Mouse (Mus musculus): ENCODE measurements around the gene Zfp646. TPM values are rescaled to one million over a fixed set of nuclear protein-coding genes. Genes with fewer than 3 reads are reported as not detected.
"Not testable (repeated sequence)": the region's sequence is repeated elsewhere in the genome, so short reads cannot be mapped to it uniquely, and the experiment has no call there.

Gene Zfp646
- polyA plus RNA-seq, 1 experiment from 2014 or later, result 21.5 TPM

DNA sequence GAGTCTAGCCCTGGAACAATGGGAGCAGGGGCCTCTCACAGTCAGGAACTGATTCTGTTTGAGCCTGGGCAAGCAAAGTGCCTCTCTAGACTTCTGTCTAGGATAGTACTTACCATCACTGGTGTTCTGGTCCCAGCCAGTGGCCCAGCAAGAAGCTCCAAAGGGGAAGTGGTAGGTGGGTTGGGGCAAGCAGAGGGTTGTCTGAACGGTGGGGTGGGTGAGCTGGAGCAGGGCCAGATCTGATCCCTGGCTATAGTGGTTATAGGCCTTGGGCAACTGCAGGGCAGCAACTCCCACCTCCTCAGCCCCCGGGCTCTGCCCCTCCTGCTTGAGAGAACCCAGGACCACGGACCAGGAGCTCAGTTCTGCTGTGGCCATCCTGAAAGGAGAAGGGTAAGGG lies 12.8 kb downstream of the Zfp646 start:
- Histone ChIP-seq H3K4me3 (ENCODE audit: low read depth, low read length) (no peak overlapping the region), H3K4me2 (replicated peaks; ENCODE audit: low read depth, low read length) (no peak overlapping the region), H3K27ac (ENCODE audit: low read depth, low read length) (no peak overlapping the region), H3K9me3 (ENCODE audit: control insufficient read depth, low read length) (no peaks in the 10 kb centered on the region), H3K27me3 (ENCODE audit: control insufficient read depth, insufficient read depth, low read length) (no peaks in the 10 kb centered on the region), H3K9ac (ENCODE audit: low read depth, low read length) (no peak overlapping the region), H3K4me1 (replicated peaks; ENCODE audit: control insufficient read depth, insufficient read depth, low read length) (no peaks in the 10 kb centered on the region; the same call in 1 of the 2 replicates), H3K36me3 (ENCODE audit: control insufficient read depth, insufficient read depth, low read length) (peaks cover 12% of the 10 kb centered on the region; the same call in 1 of the 2 replicates)
- ATAC-seq (ENCODE audit: low FRiP score), result no peak
- WGBS, result 85% methylated on average over 3 of the region's 3 CpGs
- no peak for DNase-seq (ENCODE audit: low spot score)

DNA sequence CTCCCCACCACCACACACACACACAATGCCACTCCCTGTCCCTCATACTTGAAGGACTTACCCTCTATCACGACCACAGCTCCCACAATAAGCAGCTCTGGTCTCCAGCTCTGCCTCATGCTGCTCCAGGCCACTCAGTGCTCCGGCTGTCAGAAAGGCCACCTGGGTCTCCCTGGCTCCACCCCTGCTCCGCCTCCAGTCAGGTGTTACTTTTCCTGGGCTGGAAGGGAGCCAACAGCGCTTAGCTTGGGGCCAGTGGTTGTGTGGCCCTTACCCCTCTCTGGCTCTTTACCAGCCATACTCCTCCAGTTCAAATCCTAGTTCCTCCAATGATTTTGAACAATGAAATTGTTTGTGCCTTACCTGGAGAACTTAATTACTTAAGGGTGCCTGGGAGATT lies 14.8 kb downstream of the Zfp646 start, which contains the start of gene Prss53:
Gene Prss53, minus strand, starts transcription at position 173 of the 400 bp plus-strand sequence.
- WGBS, result 45% methylated on average over 4 of the region's 4 CpGs
- no peak within 1 kb of the TSS for H3K4me2 ChIP-seq (replicated peaks; ENCODE audit: low read depth, low read length)
- H3K9me3 ChIP-seq (ENCODE audit: control insufficient read depth, low read length), result no peaks in the 10 kb centered on the region
- H3K27ac ChIP-seq (ENCODE audit: low read depth, low read length), result no peak within 1 kb of the TSS
- DNase-seq (ENCODE audit: low spot score) (no peak), ATAC-seq (ENCODE audit: low FRiP score) (no peak)
- peaks cover 5% of the 10 kb centered on the region; the same call in 1 of the 2 replicates for H3K36me3 ChIP-seq (ENCODE audit: control insufficient read depth, insufficient read depth, low read length)
- no peak within 1 kb of the TSS for H3K4me3 ChIP-seq (ENCODE audit: low read depth, low read length)
- H3K27me3 ChIP-seq (ENCODE audit: control insufficient read depth, insufficient read depth, low read length), result no peaks in the 10 kb centered on the region
- no peaks in the 10 kb centered on the region; the same call in 1 of the 2 replicates for H3K4me1 ChIP-seq (replicated peaks; ENCODE audit: control insufficient read depth, insufficient read depth, low read length)
- no peak within 1 kb of the TSS for H3K9ac ChIP-seq (ENCODE audit: low read depth, low read length)

DNA sequence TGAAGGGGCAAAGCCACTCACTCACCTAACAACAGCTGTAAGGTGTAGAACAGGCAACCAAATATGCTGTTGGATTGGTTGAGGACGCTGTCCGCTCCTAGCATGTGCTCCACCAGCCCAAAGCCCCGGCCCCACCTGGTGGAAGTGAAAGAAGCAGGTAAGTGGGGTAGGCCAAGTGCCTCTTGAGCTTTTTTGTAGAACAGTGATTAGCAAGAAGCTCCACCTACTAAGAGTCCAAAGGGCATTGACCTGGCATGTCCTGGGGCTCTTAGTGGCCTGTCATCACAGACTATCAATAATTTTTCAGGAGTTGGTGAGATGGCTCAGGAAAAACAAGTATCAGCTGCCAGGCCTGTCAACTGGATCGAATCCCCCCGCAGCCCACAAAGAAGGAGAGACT lies 18.5 kb downstream of the Zfp646 start:
- H3K9me3 ChIP-seq (ENCODE audit: control insufficient read depth, low read length), result no peaks in the 10 kb centered on the region
- WGBS, result 91% methylated on average over 5 of the region's 5 CpGs
- H3K4me1 ChIP-seq (replicated peaks; ENCODE audit: control insufficient read depth, insufficient read depth, low read length), result no peaks in the 10 kb centered on the region; the same call in 1 of the 2 replicates
- no peak overlapping the region for H3K4me3 ChIP-seq (ENCODE audit: low read depth, low read length)
- ATAC-seq (ENCODE audit: low FRiP score) (no peak), DNase-seq (ENCODE audit: low spot score) (no peak)
- no peak overlapping the region; the same call in 1 of the 2 replicates for H3K4me2 ChIP-seq (replicated peaks; ENCODE audit: low read depth, low read length)
- no peaks in the 10 kb centered on the region for H3K27me3 ChIP-seq (ENCODE audit: control insufficient read depth, insufficient read depth, low read length)
- no peak overlapping the region for H3K27ac ChIP-seq (ENCODE audit: low read depth, low read length)
- no peaks in the 10 kb centered on the region for H3K36me3 ChIP-seq (ENCODE audit: control insufficient read depth, insufficient read depth, low read length)
- no peak overlapping the region for H3K9ac ChIP-seq (ENCODE audit: low read depth, low read length)

GRCm38 (mm10) chr7:127895442-127895841 lies 19.4 kb downstream of the Zfp646 start, which contains the start of the genes Gm21974 and Vkorc1:
TSS of gene Gm21974 (minus strand) at chr7:127895454.
TSS of gene Vkorc1 (minus strand) at chr7:127895617.
- peak within 1 kb of the TSS; percentile 52 for H3K9ac ChIP-seq (ENCODE audit: low read depth, low read length)
- 1% methylated on average over 26 of the region's 26 CpGs for WGBS

DNA sequence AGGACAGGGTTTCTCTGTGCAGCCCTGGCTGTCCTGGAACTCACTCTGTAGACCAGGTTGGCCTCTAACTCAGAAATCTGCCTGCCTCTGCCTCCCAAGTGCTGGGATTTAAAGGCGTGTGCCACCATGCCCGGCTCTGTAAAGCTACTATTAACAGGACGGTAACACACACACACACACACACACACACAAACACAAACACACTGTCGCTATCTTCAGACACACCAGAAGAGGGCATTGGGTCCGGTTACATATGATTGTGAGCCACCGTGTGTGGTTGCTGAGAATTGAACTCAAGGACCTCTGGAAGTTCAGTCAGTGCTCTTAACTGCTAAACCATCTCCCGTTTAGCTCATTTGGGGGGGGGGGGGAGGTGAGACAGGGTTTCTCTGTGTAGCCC lies 19.9 kb downstream of the Zfp646 start:
- H3K27ac ChIP-seq (ENCODE audit: low read depth, low read length); DNase-seq (ENCODE audit: low spot score); H3K27me3 ChIP-seq (ENCODE audit: control insufficient read depth, insufficient read depth, low read length); H3K36me3 ChIP-seq (ENCODE audit: control insufficient read depth, insufficient read depth, low read length); H3K9me3 ChIP-seq (ENCODE audit: control insufficient read depth, low read length); H3K9ac ChIP-seq (ENCODE audit: low read depth, low read length); H3K4me2 ChIP-seq (replicated peaks; ENCODE audit: low read depth, low read length); H3K4me1 ChIP-seq (replicated peaks; ENCODE audit: control insufficient read depth, insufficient read depth, low read length): not testable (repeated sequence)
- ATAC-seq (ENCODE audit: low FRiP score), result peak; percentile 15
- peak overlapping the region; percentile 12; the same call in 1 of the 2 replicates for H3K4me3 ChIP-seq (ENCODE audit: low read depth, low read length)
- WGBS, result 70% methylated on average over 7 of the region's 7 CpGs

More at GRCm38 (mm10) chr7:127895442-127895841, 19.4 kb downstream of the Zfp646 start, which contains the start of the genes Gm21974 and Vkorc1:
- DNase-seq (ENCODE audit: low spot score), result peak; percentile 94
- Histone ChIP-seq H3K27me3 (ENCODE audit: control insufficient read depth, insufficient read depth, low read length) (no peaks in the 10 kb centered on the region), H3K9me3 (ENCODE audit: control insufficient read depth, low read length) (no peaks in the 10 kb centered on the region), H3K4me1 (replicated peaks; ENCODE audit: control insufficient read depth, insufficient read depth, low read length) (no peaks in the 10 kb centered on the region; the same call in 1 of the 2 replicates), H3K36me3 (ENCODE audit: control insufficient read depth, insufficient read depth, low read length) (no peaks in the 10 kb centered on the region), H3K4me2 (replicated peaks; ENCODE audit: low read depth, low read length) (peak within 1 kb of the TSS; percentile 59), H3K27ac (ENCODE audit: low read depth, low read length) (peak within 1 kb of the TSS; percentile 56), H3K4me3 (ENCODE audit: low read depth, low read length) (peak within 1 kb of the TSS; percentile 51)
- ATAC-seq (ENCODE audit: low FRiP score), result peak; percentile 98

DNA sequence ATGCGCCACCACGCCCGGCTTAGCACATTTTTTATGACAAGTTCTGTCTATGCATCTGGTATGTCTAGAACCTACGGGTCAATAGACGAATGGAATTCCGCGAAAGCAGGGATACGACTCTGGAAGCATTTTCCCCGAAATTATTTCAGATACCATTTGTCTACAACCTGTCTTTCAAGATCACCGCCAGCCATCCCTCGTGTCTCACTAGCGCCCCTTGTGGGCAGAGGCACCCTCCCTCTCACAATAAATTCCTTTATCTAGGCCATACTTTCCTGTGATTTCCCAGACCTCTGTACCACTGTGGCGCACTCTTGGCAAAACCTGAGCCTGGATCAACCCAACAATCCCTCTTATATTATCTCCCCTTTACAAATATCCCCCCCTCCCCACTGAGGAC lies 20.4 kb downstream of the Zfp646 start:
- no peak overlapping the region for H3K4me3 ChIP-seq (ENCODE audit: low read depth, low read length)
- DNase-seq (ENCODE audit: low spot score) (peak; percentile 66), ATAC-seq (ENCODE audit: low FRiP score) (no peak)
- H3K27ac ChIP-seq (ENCODE audit: low read depth, low read length), result no peak overlapping the region
- no peaks in the 10 kb centered on the region; the same call in 1 of the 2 replicates for H3K4me1 ChIP-seq (replicated peaks; ENCODE audit: control insufficient read depth, insufficient read depth, low read length)
- no peaks in the 10 kb centered on the region for H3K9me3 ChIP-seq (ENCODE audit: control insufficient read depth, low read length)
- no peaks in the 10 kb centered on the region for H3K27me3 ChIP-seq (ENCODE audit: control insufficient read depth, insufficient read depth, low read length)
- H3K4me2 ChIP-seq (replicated peaks; ENCODE audit: low read depth, low read length), result no peak overlapping the region
- WGBS, result 59% methylated on average over 13 of the region's 13 CpGs
- no peaks in the 10 kb centered on the region for H3K36me3 ChIP-seq (ENCODE audit: control insufficient read depth, insufficient read depth, low read length)
- H3K9ac ChIP-seq (ENCODE audit: low read depth, low read length), result no peak overlapping the region

- no peak overlapping the region for H3K9ac ChIP-seq (ENCODE audit: low read depth, low read length)
- ATAC-seq (ENCODE audit: low FRiP score), result no peak
These were observed 21.5 kb downstream of the Zfp646 start for GRCm38 (mm10) chr7:127897542-127897941.

DNA sequence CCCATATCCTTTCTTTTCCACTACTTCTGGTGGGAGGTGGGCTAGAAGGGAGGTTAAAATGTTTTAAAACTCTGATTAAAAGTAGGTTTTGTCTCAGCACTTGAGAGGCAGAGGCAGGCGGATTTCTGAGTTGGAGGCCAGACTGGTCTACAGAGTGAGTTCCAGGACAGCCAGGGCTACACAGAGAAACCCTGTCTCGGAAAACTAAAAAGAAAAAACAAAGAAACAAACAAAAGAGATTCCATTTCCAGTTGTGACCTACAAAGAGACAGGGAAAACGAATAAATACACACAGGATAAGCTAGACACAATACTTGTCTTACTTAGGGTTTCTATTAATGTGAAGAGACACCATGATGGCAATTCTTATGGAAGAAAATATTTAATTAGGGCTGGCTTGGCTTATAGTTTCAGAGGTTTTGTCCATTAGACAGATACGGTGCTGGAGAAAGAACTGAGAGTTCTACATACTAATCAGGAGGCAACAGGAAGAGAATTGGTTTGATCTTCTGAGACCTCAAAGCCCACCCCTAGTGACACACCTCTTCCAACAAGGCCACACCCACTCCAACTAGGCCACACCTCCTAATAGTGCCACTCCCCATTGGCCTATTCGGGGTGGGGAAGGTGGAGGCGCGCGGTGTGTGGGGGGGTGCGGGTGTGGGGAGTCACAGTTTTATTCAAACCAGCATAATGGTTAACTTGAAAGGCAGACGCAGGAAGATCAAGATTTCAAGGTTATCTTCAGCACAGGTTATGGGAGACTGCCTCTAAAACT lies 22.3 kb downstream of the Zfp646 start:
- no peaks in the 10 kb centered on the region for H3K36me3 ChIP-seq (ENCODE audit: control insufficient read depth, insufficient read depth, low read length)
- H3K4me1 ChIP-seq (replicated peaks; ENCODE audit: control insufficient read depth, insufficient read depth, low read length), result no peaks in the 10 kb centered on the region; the same call in 1 of the 2 replicates
- no peaks in the 10 kb centered on the region for H3K27me3 ChIP-seq (ENCODE audit: control insufficient read depth, insufficient read depth, low read length)
- H3K4me2 ChIP-seq (replicated peaks; ENCODE audit: low read depth, low read length), result no peak overlapping the region
- H3K9ac ChIP-seq (ENCODE audit: low read depth, low read length), result no peak overlapping the region
- no peak overlapping the region for H3K27ac ChIP-seq (ENCODE audit: low read depth, low read length)
- 35% methylated on average over 10 of the region's 10 CpGs for WGBS
- DNase-seq (ENCODE audit: low spot score) (no peak), ATAC-seq (ENCODE audit: low FRiP score) (no peak)
- no peak overlapping the region for H3K4me3 ChIP-seq (ENCODE audit: low read depth, low read length)
- H3K9me3 ChIP-seq (ENCODE audit: control insufficient read depth, low read length), result no peaks in the 10 kb centered on the region

More at GRCm38 (mm10) chr7:127897542-127897941, 21.5 kb downstream of the Zfp646 start:
- H3K9me3 ChIP-seq (ENCODE audit: control insufficient read depth, low read length), result no peaks in the 10 kb centered on the region
- no peaks in the 10 kb centered on the region; the same call in 1 of the 2 replicates for H3K4me1 ChIP-seq (replicated peaks; ENCODE audit: control insufficient read depth, insufficient read depth, low read length)
- no peak overlapping the region for H3K4me2 ChIP-seq (replicated peaks; ENCODE audit: low read depth, low read length)
- H3K27me3 ChIP-seq (ENCODE audit: control insufficient read depth, insufficient read depth, low read length), result no peaks in the 10 kb centered on the region
- DNase-seq (ENCODE audit: low spot score), result no peak
- 88% methylated on average over 7 of the region's 7 CpGs for WGBS
- no peak overlapping the region for H3K4me3 ChIP-seq (ENCODE audit: low read depth, low read length)
- H3K27ac ChIP-seq (ENCODE audit: low read depth, low read length), result no peak overlapping the region
- H3K36me3 ChIP-seq (ENCODE audit: control insufficient read depth, insufficient read depth, low read length), result no peaks in the 10 kb centered on the region

All from hindbrain, embryonic 11.5 days (tissue).